Mouse (Mus musculus) limb, embryonic 15.5 days (tissue): ENCODE measurements around the gene Defb26. TPM values are rescaled to one million over a fixed set of nuclear protein-coding genes. Genes with fewer than 3 reads are reported as not detected.

ENCODE experiments used
- ATAC-seq: fragments of 200-750 bp; cut with Nextera tagmentation; 2 replicates; pipeline ENCODE4 v1.8.0; 2017; ENCODE audit warnings: low read depth, moderate TSS enrichment; ENCODE audit not compliant: insufficient number of reproducible peaks, low FRiP score, low TSS enrichment
- H3K27ac ChIP-seq: fragments of 300-500 bp; sonication (generic); 2 replicates; pipeline ENCODE4 v1.5.1; 2015; ENCODE audit warnings: moderate library complexity, mild to moderate bottlenecking, inconsistent platforms
- H3K27me3 ChIP-seq: fragments of 300-500 bp; sonication (generic); 2 replicates; pipeline ENCODE4 v1.6.1; 2015; ENCODE audit warnings: inconsistent platforms
- H3K36me3 ChIP-seq: fragments of 300-500 bp; sonication (generic); 2 replicates; pipeline ENCODE4 v1.6.1; 2015; ENCODE audit warnings: inconsistent platforms
- H3K4me1 ChIP-seq: fragments of 300-500 bp; sonication (generic); 2 replicates; pipeline ENCODE4 v1.6.1; 2015; ENCODE audit warnings: inconsistent platforms
- H3K4me2 ChIP-seq: fragments of 300-500 bp; sonication (generic); 2 replicates; pipeline ENCODE4 v1.6.1; 2015; ENCODE audit warnings: mild to moderate bottlenecking, inconsistent platforms
- H3K4me3 ChIP-seq: fragments of 300-500 bp; sonication (generic); 2 replicates; pipeline ENCODE4 v1.5.1; 2015; ENCODE audit warnings: mild to moderate bottlenecking, inconsistent platforms
- H3K9ac ChIP-seq: fragments of 300-500 bp; sonication (generic); 2 replicates; pipeline ENCODE4 v1.6.1; 2015; ENCODE audit warnings: inconsistent platforms
- H3K9me3 ChIP-seq: fragments of 300-500 bp; sonication (generic); 2 replicates; pipeline ENCODE4 v1.6.1; 2016; ENCODE audit warnings: inconsistent platforms
- WGBS: fragments of 180-500 bp; shearing (Covaris S2); methylation state at CpG from one replicate; pipeline ENCODE4 v1.1.7; 2015; 5-methylcytosine and 5-hydroxymethylcytosine counted together
- polyA plus RNA-seq: library from polyadenylated mRNA; unstranded; fragments of >200 nt; fragmentation: Nextera tagmentation; extraction: Ambion mirVana; gene quantifications from 2 replicates; pipeline ENCODE4 v1.2.1, GENCODE M21; 2015

Defb26 gene
- polyA plus RNA-seq, result not detected in 2 replicates

DNA sequence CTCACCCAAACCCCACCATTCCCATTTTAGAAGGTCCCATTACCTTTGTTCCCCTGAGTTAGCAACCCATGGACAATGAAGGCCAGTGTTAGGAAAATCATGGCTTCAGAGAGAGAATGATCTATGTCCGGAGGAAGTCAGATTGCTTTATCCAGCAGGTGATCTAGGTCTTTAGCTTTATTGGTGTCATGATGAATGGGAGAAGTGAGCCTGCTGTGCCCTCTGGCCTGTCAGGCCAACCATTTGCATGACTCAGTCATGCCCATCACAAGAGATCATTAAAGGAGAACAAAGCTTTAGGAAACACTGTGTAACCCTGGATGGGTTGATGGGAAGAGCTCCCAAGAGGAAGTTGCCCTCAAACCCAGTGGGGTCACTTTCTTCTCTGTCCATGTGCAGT lies at the start of gene Defb26:
TSS of gene Defb26 (minus strand) at position 101 of the 400 bp plus-strand sequence.
- H3K9me3 ChIP-seq, result no peaks in the 10 kb centered on the region
- no peak within 1 kb of the TSS for H3K4me2 ChIP-seq
- no peak for ATAC-seq
- no peak within 1 kb of the TSS for H3K4me3 ChIP-seq
- H3K27ac ChIP-seq, result no peak within 1 kb of the TSS
- H3K27me3 ChIP-seq, result no peaks in the 10 kb centered on the region
- H3K4me1 ChIP-seq, result peaks cover 4% of the 10 kb centered on the region; the same call in 1 of the 2 replicates
- H3K9ac ChIP-seq, result no peak within 1 kb of the TSS
- 84% methylated on average over 1 of the region's 1 CpGs for WGBS
- H3K36me3 ChIP-seq, result no peaks in the 10 kb centered on the region

DNA sequence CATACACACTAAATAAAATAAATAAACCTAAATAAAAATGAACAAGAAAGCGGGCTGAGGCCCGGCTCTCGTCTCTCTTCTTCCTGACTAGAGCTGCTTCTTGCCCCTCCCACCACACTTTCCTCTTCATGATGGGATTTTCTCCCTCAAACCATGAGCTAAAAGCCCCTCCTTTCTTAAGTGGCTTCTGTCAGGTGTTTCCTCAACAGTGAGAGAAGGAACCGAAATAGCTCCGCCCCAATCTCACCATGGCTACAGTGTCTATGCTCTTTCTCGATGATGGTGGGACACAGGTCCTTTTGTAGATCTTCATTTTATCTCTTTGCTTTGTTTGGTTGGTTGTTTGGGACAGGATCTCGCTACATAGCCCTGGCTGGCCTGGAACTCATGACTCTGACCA lies 45.2 kb upstream of the Defb26 start:
- H3K9me3 ChIP-seq, result no peaks in the 10 kb centered on the region
- no peak for ATAC-seq

DNA sequence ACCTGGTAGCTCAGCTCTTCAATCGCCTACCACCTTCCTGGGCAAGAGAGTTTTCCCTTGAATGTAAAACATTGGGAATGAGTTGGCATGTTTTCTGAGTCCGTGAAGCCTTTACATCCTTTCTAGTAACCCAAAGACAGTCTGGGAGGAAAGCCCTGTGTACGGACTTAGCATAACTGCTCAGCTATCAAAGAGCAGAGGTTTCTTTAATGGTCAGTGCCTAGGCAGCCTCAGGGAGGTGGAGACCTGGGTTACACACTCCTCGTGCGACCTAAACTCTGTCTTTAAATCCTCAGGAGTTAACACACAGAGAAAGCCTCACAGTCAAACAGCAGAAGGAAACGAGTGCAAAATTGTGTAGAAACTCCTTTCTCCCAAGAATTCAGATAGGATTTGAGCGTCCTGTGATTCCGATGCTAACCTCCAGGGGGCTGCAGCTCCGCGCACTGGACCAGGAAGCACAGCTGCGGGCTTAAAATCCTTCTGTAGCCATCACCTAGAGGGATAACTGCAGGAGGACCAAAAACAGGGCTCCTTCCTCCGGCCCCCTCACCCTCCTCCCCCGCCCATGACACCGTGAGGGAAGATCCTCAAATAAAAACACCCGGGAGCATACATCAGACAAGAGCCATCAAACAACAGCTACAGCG lies 42.4 kb upstream of the Defb26 start:
- WGBS, result 12% methylated on average over 16 of the region's 16 CpGs
- no peak overlapping the region for H3K4me2 ChIP-seq
- H3K4me3 ChIP-seq, result no peak overlapping the region
- H3K9ac ChIP-seq, result no peak overlapping the region
- H3K27ac ChIP-seq, result no peak overlapping the region
- no peak for ATAC-seq
- no peaks in the 10 kb centered on the region for H3K36me3 ChIP-seq
- no peaks in the 10 kb centered on the region for H3K4me1 ChIP-seq
- H3K27me3 ChIP-seq, result 0 out of 2 replicates have a peak, but pooled peaks cover 3% of the 10 kb centered on the region
- H3K9me3 ChIP-seq, result no peaks in the 10 kb centered on the region

More for the DNA sequence above, 45.2 kb upstream of the Defb26 start:
- H3K4me3 ChIP-seq, result no peak overlapping the region
- H3K9ac ChIP-seq, result no peak overlapping the region
- WGBS, result 87% methylated on average over 7 of the region's 7 CpGs
- H3K4me1 ChIP-seq, result no peaks in the 10 kb centered on the region
- no peak overlapping the region for H3K27ac ChIP-seq
- H3K4me2 ChIP-seq, result no peak overlapping the region
- H3K27me3 ChIP-seq, result no peaks in the 10 kb centered on the region
- no peaks in the 10 kb centered on the region for H3K36me3 ChIP-seq

DNA sequence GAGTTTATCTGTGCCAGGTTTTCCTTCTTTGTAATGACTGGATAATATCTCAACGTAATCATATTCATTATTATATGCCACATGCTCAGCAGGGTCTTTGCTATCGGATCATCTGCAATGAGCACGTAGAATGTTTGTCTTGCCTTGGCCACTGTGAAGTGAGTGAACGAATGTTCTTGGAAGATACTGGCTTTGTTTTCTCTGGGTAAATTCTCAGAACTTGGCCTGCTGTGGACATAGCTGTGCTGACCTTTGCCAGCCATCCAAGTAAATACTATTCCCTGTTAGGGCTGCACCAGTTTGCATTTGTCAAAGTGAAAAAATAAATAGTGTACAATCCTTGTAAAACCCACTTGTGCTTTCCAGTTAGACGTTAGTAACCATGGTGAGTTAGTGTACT lies 36.6 kb upstream of the Defb26 start:
- no peak overlapping the region for H3K9ac ChIP-seq
- no peak overlapping the region for H3K4me2 ChIP-seq
- no peak overlapping the region for H3K4me3 ChIP-seq
- H3K9me3 ChIP-seq, result no peaks in the 10 kb centered on the region
- no peak for ATAC-seq
- H3K36me3 ChIP-seq, result no peaks in the 10 kb centered on the region
- no peak overlapping the region for H3K27ac ChIP-seq
- WGBS, result 81% methylated on average over 5 of the region's 5 CpGs
- H3K27me3 ChIP-seq, result 0 out of 2 replicates have a peak, but pooled peaks cover 3% of the 10 kb centered on the region
- no peaks in the 10 kb centered on the region for H3K4me1 ChIP-seq

DNA sequence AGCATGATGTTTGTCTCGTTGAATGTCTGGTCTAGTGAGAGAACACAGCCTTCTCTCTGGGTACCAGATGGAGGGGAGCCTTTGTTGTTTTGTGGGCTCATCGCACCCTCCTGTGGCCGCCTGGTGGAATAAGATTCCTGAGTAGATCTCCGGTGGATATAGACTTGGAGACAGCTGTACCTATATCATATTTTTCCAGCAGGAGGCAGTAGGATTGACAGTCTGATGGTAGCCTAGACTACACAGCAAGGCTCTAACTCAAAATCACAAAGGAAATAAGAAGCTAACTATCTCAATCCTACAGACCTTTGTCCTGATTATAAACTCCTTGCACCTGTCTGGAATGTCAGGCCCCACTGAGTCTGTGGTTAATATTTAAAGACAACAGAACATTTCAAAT lies 33.2 kb upstream of the Defb26 start:
- ATAC-seq, result no peak
- no peaks in the 10 kb centered on the region for H3K27me3 ChIP-seq
- 0 out of 2 replicates have a peak, but pooled peaks cover 3% of the 10 kb centered on the region for H3K4me1 ChIP-seq
- H3K4me2 ChIP-seq, result no peak overlapping the region
- H3K36me3 ChIP-seq, result no peaks in the 10 kb centered on the region
- 14% methylated on average over 4 of the region's 4 CpGs for WGBS
- no peak overlapping the region for H3K9ac ChIP-seq
- no peaks in the 10 kb centered on the region for H3K9me3 ChIP-seq
- H3K4me3 ChIP-seq, result no peak overlapping the region
- no peak overlapping the region for H3K27ac ChIP-seq

DNA sequence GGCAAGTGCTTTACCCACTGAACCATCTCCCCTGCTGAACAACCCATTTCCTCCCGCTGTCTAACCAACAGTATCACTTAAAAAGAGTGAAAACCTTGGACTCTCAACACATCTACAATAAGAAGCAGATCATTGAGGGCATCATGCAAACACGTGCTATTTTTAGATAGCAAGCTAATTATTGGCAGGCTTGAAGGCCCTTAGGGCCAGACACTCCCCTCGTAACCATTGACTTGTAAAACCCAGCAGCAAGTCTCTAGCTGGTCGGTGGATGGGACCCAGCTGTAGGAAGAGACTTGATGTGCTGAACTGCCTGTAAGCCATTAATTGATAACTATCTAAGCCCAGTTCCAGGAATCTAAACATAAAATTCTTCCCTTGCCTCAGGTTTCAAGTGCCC lies 32.0 kb upstream of the Defb26 start:
- Histone ChIP-seq H3K27ac (no peak overlapping the region), H3K4me1 (peaks cover 6% of the 10 kb centered on the region; the same call in 1 of the 2 replicates), H3K36me3 (no peaks in the 10 kb centered on the region), H3K9me3 (no peaks in the 10 kb centered on the region), H3K27me3 (no peaks in the 10 kb centered on the region), H3K4me2 (no peak overlapping the region), H3K9ac (no peak overlapping the region), H3K4me3 (no peak overlapping the region)
- 43% methylated on average over 4 of the region's 4 CpGs for WGBS
- no peak for ATAC-seq

DNA sequence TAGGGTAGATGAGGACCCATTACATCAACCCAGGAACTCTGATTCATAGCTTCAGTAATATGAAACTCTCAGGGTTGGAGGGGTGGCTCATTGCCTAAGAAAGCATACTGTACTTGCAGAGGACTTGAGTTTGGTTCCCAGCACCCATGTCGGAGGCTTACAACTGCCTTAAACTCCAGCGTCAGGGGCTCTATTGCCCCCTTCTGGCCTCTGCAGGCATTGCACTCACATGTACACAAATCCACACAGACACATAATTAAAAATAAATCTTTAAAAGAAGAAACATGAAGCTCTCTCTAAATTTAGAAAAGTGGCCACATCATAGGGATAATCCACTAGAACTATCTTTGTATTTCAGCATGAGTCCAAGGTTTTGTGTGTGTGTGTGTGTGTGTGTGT lies 31.4 kb upstream of the Defb26 start:
- no peak for ATAC-seq
- WGBS, result 77% methylated on average over 2 of the region's 2 CpGs
- no peak overlapping the region for H3K4me2 ChIP-seq
- H3K4me3 ChIP-seq, result no peak overlapping the region
- no peak overlapping the region for H3K27ac ChIP-seq
- H3K27me3 ChIP-seq, result no peaks in the 10 kb centered on the region
- H3K4me1 ChIP-seq, result peaks cover 6% of the 10 kb centered on the region; the same call in 1 of the 2 replicates
- no peaks in the 10 kb centered on the region for H3K36me3 ChIP-seq
- H3K9me3 ChIP-seq, result no peaks in the 10 kb centered on the region
- H3K9ac ChIP-seq, result no peak overlapping the region

DNA sequence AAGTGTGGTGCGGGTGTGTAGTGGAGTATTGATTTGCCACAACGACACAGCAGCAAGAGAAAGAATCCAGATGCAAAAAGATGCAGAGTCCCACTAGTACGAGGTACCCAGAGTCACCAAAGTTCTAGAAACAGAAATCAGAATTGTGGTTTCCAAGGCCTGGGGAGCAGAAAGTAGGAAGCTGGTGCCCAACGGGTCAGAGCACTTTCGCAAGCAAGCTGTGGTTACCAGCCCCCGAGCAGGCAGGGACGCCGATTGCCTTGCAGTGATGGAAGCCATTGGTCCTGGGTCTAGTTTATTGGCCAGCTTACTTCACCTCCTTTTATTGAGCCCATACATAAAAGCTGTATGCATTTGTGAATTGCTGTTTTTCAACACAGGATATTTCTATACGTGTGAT lies 30.5 kb upstream of the Defb26 start:
- Histone ChIP-seq H3K9ac (no peak overlapping the region), H3K9me3 (no peaks in the 10 kb centered on the region), H3K36me3 (no peaks in the 10 kb centered on the region), H3K27me3 (no peaks in the 10 kb centered on the region), H3K4me2 (no peak overlapping the region), H3K4me1 (peaks cover 6% of the 10 kb centered on the region; the same call in 1 of the 2 replicates), H3K4me3 (no peak overlapping the region), H3K27ac (no peak overlapping the region)
- ATAC-seq, result no peak
- WGBS, result 71% methylated on average over 9 of the region's 9 CpGs

DNA sequence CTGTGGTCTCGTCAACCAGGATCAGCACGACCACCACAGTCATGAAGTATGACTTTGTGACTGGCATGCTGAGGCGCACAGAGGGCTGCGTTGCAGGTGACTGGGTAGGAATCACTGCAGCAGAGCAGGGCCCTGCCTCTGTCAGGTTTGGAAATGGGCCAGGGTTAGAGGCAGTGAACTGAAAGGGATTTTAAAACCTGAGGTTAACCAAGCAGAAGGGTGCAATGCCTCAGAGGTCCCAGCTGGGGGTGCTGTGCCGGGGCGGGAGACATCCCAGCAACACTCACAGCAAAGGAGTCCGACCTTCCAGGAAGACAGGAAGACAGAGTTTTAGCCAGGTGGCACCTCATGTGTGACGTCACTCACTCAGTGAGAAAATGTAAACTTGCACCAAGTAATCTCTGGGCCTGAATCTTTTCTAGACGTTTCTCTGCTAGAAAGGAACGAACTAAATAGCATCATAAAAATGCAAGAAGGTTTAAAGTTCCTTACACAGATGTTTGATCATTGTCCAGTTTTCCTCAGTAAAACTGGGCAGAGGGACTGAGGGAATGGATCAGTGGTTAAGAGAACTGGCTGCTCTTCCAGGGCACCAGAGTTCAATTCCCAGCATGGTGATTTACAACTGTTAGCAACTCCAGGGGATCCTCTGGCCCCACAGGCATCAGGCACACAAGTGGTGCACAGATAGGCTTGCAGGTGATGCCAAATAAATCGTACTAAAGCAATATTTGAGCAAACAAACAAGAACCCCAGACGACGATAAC lies 28.6 kb upstream of the Defb26 start, which contains the start of gene Defb29:
TSS of gene Defb29 (minus strand) at position 155 of the 767 bp plus-strand sequence.
- 42% methylated on average over 13 of the region's 13 CpGs for WGBS

DNA sequence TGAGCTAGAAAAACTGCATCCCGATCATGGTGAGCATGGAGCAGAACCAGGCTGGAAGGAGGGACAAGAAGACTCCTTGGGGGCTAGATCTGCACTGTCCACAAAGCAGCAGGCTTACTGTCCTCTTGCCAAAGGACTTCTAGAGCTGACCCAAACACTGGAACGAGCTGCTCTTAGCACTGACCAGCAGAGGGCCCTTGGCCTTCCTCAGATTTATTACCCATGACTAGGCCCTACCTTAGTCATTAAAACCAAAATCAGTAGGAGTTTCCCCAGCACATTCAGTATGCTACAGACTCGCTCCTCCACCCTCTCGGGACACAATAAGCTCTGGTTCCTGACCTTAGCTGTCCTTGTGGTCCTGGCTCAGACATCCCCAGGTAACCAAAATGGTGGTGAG lies 6.5 kb upstream of the Defb26 start, which contains the start of gene Defb28:
TSS of gene Defb28 (plus strand) at position 275 of the 400 bp plus-strand sequence.
- no peak within 1 kb of the TSS for H3K4me2 ChIP-seq
- ATAC-seq, result no peak
- H3K4me1 ChIP-seq, result peaks cover 4% of the 10 kb centered on the region; the same call in 1 of the 2 replicates
- H3K4me3 ChIP-seq, result no peak within 1 kb of the TSS
- H3K9ac ChIP-seq, result no peak within 1 kb of the TSS
- no peaks in the 10 kb centered on the region for H3K9me3 ChIP-seq
- WGBS, result 71% methylated on average over 4 of the region's 4 CpGs
- H3K27ac ChIP-seq, result no peak within 1 kb of the TSS
- no peaks in the 10 kb centered on the region for H3K27me3 ChIP-seq
- no peaks in the 10 kb centered on the region for H3K36me3 ChIP-seq

More for the DNA sequence above, 28.6 kb upstream of the Defb26 start, which contains the start of gene Defb29:
- Histone ChIP-seq H3K4me1 (peaks cover 6% of the 10 kb centered on the region; the same call in 1 of the 2 replicates), H3K9me3 (no peaks in the 10 kb centered on the region), H3K9ac (no peak within 1 kb of the TSS), H3K27me3 (no peaks in the 10 kb centered on the region), H3K4me3 (no peak within 1 kb of the TSS), H3K27ac (no peak within 1 kb of the TSS), H3K36me3 (no peaks in the 10 kb centered on the region), H3K4me2 (no peak within 1 kb of the TSS)
- ATAC-seq, result no peak

DNA sequence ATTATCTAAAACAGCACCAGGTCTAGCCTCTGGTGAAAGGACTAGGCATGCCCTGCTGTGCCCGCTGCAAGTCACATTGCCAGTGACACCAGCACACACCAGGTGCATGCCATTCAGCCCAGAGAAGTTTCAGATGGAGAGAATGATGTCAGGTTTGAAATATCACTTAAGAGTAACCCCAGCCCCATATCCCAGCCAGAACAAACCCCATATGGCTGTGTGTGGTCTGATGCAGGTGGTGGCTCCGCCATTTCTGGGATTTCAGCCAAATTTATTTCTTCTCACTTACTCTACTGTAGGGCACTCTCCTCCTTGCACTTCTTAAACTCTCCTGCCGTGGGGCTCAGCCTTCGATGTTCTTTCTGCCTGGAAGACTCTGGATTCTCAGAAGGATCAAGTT lies 4.6 kb upstream of the Defb26 start:
- 37% methylated on average over 4 of the region's 4 CpGs for WGBS
- H3K27ac ChIP-seq, result no peak overlapping the region
- H3K9me3 ChIP-seq, result no peaks in the 10 kb centered on the region
- no peaks in the 10 kb centered on the region for H3K27me3 ChIP-seq
- H3K9ac ChIP-seq, result no peak overlapping the region
- no peaks in the 10 kb centered on the region for H3K36me3 ChIP-seq
- ATAC-seq, result no peak
- no peak overlapping the region for H3K4me3 ChIP-seq
- H3K4me1 ChIP-seq, result peaks cover 4% of the 10 kb centered on the region; the same call in 1 of the 2 replicates
- no peak overlapping the region for H3K4me2 ChIP-seq

DNA sequence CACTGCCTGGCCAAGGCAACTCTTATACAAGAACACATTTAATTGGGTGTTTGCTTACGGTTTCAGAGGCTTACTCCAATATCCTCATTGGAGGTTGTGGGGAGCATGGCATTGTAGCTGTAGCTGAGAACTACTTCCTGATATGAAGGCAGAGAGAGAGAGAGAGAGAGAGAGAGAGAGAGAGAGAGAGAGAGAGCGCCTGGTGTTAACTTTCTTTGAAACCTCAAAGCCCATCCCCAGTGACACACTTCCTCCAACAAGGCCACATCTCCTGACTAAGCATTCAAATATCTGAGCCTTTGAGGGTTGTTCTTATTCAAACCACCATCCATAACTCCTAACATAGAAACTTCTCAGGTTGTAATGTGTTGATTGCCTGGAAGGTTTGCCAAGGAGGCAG lies 7.5 kb downstream of the Defb26 start:
- Histone ChIP-seq H3K4me1 (no peaks in the 10 kb centered on the region), H3K4me3 (no peak overlapping the region), H3K27me3 (no peaks in the 10 kb centered on the region), H3K4me2 (no peak overlapping the region), H3K9ac (no peak overlapping the region), H3K27ac (no peak overlapping the region), H3K36me3 (no peaks in the 10 kb centered on the region), H3K9me3 (no peaks in the 10 kb centered on the region)
- 84% methylated on average over 2 of the region's 2 CpGs for WGBS
- no peak for ATAC-seq
